Mouse (Mus musculus): Measurements from ENCODE around the gene Ppwd1.
A peak's percentile ranks its signal among the peaks of the same experiment; 100 is the strongest.
"Not testable (repeated sequence)": the region's sequence is repeated elsewhere in the genome, so short reads cannot be mapped to it uniquely, and the experiment has no call there.

Ppwd1 gene

GRCm38 (mm10) chr13:104228384-104229066, at the start of gene Ppwd1, which contains the start of gene Cenpk:
Ppwd1 (minus strand) TSS chr13:104228843.
Cenpk (plus strand) TSS chr13:104228611.
- peak; percentile 97 to 98 for DNase-seq

- DNase-seq, result no peak
Observed at GRCm38 (mm10) chr13:104258997-104259396, 30.4 kb upstream of the Ppwd1 start.

GRCm38 (mm10) chr13:104229181-104229580, 538 bp upstream of the Ppwd1 start:
- no peak for DNase-seq

GRCm38 (mm10) chr13:104227478-104227877, 1.2 kb downstream of the Ppwd1 start:
- DNase-seq, result no peak

GRCm38 (mm10) chr13:104204313-104204712, 24.3 kb downstream of the Ppwd1 start:
- DNase-seq, result no peak

GRCm38 (mm10) chr13:104195891-104196290, 32.8 kb downstream of the Ppwd1 start:
- DNase-seq, result not testable (repeated sequence)

- no peak for DNase-seq
Observed at GRCm38 (mm10) chr13:104187357-104187756, 41.3 kb downstream of the Ppwd1 start.

GRCm38 (mm10) chr13:104179176-104179888, 49.3 kb downstream of the Ppwd1 start:
- DNase-seq, result no peak

GRCm38 (mm10) chr13:104178650-104179121, 50.0 kb downstream of the Ppwd1 start, which contains the start of gene Trim23:
Trim23 (plus strand) TSS chr13:104178797.
- DNase-seq, result peak; percentile 98 to 99

- DNase-seq, result peak; percentile 88 to 93
Observed at GRCm38 (mm10) chr13:104177796-104178649, 50.6 kb downstream of the Ppwd1 start, which contains the start of gene Trappc13. Trappc13 (minus strand) TSS chr13:104178469.

GRCm38 (mm10) chr13:104176874-104177273, 51.8 kb downstream of the Ppwd1 start:
- no peak for DNase-seq

- DNase-seq, result no peak
Observed at GRCm38 (mm10) chr13:104172498-104172897, 56.1 kb downstream of the Ppwd1 start.

GRCm38 (mm10) chr13:104171711-104172110, 56.9 kb downstream of the Ppwd1 start:
- no peak for DNase-seq

- DNase-seq, result no peak
Observed at GRCm38 (mm10) chr13:104155686-104156085, 73.0 kb downstream of the Ppwd1 start.

Data from kidney, postnatal 4 days (tissue).